Mouse (Mus musculus) embryo, embryonic 10.5 days (tissue): ENCODE results near the gene Ercc6l.

Experiments
- DNase-seq: peaks from one replicate; pipeline ENCODE4 v3.0.0-alpha.2; 2015; ENCODE audit warnings: low spot score

Gene Ercc6l

DNA sequence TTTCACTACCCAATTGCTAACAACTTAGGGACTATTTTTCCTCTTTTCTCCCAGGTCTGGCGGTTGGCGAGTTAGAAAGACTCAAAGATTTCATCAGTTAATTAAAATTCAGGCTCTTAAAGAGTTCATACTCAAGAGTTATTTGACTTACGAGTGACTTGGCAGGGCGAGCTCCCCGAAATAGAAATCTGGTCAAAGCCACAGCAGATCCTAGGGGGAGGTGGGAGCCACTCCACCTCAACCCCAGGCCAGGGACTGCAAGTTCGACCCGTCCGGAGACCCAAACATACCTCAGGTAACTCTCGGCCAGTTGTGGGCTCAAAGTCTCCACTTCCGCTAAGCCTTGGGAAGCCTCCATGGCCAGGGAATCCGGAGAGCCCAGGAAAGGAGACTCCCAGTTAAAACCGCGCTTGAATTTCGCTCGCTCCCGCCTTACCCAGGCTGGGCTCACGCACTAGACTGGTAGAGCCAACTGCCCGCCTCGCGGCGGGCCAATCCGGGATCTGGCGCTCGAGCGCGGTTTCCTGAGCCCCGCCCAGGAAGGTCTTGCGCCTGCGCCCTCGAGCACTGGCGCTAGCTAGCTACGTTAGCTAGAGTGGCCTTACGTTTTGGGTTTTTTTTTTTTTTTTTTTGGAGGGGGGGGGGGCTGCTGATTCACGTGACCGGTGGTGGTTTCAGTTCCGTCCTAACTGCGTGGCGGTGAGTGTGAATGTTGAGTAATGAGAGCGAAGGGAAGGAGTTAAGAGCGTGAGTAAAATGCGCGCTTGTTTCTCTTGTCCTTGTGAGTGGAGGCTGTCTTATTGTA, at the start of gene Ercc6l:
Gene Ercc6l, minus strand, starts transcription at position 474 of the 805 bp plus-strand sequence.
- peak; percentile 92 for DNase-seq

DNA sequence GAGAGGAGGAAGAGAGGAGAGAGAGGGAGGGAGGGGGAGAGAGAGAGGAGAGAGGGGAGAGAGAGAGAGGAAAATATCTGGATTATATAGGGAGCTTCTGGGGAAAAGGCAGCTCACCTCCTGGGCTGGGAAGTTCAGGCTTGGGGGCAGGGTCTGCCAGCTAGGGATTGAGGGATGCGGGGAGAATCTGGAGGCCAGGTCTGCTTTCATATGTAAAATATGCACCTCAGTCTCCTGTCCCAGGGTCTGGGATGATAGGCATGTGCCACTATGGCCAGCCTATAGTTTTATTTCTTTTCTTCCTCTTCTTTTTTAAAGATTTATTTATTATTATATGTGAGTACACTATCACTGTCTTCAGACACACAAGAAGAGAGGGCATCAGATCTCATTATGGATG, 33.9 kb upstream of the Ercc6l start:
- DNase-seq: no peak

DNA sequence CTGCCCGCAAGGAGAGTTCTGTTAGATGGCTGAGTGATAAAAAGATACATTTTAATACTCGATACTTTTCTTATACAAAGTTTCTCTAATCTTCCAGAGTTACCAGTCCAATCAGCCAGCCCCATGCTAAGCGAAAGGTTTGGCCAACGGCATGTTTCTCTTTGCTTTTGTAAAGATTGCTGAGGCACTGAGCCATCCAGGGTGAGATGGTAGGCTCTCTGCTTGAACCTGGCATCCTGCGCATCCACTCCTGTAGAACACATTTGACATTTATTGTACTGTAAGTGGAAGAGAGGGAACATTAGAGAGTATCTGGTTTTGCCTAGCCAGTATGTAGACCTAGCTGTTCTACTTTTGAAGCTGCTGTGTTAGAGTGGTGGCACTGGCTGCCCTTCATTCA, 32.7 kb upstream of the Ercc6l start:
- DNase-seq: no peak

DNA sequence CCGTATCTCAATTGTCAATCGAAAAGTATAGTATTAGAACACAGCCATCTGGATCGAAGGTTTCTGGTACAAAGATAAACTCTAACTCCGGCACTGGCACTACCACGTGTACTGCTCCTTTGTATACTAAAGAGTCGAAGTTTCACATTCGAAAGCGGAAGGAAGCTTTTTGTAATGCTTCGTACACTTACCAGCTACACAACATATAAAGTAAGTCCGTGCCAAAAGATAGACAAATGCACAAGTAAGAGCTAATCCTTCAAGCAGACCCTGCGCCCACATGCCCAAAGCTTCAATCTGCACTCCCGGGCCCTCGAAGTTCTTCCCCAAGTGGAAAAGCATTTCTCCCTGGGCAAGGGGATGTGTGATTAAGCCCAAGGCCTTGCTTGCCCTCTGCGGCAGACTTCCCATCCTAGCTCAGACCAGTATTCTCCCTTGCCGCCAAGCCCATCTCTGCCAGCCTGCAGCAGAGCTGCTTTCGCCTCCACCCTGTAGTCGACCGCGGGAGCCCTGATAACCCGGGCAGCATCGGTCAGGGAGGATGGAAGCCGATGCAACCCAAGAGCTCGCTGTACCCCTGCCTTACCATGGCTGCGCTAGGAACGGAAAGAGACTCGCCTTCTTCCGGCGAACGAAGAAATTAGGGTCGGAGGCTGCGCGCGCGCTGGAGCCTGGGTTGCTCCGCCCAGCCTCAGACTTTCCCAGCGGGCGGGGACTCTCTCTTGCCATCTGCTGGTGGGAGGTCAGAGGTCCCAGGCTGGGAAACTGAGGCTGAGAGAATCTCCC, 32.0 kb upstream of the Ercc6l start, which contains the start of gene Rps4x:
Gene Rps4x, minus strand, starts transcription at position 683 of the 786 bp plus-strand sequence.
- peak; percentile 85 for DNase-seq

DNA sequence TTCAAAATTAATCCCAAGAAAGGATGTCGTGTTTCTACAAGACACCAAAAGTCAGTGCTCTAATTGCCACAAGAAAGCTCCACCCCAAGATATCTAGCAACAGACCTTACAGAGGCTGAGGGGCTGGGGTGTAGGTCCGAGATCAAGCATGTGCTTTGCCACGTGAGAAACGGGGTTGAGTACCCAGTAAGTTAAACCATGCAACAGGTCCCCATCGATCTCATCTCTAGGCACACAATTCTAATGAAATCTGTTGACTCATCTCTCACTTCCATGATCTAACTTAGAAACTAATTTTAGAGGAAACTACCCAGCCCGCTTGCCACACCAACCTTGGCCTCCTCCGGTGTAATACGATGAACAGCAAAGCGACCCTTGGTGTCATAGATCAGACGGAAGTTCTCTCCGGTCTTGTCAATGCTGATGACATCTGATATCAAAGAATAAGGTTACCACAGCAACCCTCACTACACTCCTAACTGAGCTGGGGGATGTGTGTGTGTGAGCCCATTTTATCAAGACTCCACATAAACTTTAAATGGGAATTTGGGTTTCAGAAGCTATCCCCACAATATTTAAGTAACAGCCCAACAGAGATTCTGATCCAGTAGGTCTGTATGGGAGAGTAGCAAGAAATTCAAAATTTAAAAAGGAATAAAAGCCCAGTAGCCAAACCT, 30.3 kb upstream of the Ercc6l start:
- no peak for DNase-seq

DNA sequence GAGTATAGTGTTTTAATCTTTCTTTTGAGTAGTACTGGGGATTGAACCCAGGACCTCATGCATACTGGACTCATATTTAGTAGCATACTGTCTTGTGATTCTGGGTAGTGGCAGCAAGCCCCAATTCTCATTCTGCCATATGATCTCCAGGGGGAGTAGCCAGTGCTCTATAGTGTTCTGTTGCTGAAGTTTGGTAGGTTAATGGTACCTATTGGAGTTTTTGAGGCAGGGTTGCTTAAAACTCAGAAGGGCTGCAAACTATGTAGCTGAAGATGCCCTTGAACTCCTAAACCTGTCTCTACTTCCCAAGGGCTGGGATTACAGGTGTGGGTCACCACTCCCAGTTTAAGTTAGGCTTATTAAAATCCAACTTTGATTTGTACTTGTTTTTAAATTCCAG, 25.7 kb upstream of the Ercc6l start:
- DNase-seq: no peak

DNA sequence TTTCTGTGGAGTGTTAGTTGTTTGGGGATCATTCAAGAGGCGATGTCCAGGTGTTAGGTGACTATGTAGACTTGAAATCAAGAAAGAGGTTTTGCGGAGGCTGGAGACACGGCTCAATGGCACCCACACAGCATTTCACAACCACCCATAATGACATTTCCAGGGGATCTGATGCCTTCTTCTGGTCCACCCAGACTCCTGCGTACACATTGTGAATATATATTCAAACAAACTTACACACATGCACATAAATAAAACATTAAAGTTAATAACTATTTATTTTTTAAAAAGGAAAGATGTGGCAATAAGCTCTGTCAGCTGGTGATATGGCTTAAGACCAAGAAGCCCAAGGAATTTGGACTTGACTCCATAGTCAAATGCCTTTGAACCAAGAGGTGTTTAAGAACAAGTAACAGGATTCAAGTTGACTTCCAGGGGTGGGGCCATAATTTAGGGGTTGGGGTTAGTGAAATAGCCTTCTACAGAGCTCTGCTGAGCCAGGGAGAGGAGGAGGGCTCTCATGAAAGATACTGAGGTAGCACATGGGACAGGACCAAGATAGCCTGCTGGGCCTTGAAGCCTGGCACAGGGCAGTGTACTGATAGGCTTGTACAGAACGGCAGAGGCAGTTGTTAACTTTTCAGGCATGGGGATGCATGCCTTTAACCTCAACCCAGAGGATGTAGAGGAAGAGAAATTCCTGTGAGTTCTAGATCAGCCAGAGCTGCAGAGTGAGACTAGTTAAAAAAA, 18.8 kb upstream of the Ercc6l start:
- DNase-seq: no peak

DNA sequence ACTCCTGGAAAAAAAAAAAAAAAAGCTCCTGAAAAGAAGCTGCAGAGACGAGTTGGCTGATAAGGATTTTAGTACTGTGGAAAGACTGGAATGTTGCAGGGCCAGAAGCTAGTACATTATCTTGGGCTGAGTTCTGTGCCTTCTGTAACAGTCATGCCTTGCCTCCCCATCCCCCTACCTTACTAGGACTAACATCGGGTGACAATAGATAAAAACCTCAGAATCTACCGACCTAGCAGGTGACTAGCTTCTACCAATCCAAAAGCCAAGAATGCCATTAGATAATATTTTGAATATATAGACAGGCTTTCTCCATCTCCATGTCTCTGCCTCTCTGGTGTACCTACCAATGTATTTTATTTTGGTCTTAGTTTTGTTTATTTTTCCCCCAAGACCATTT, 14.0 kb upstream of the Ercc6l start:
- DNase-seq: no peak

DNA sequence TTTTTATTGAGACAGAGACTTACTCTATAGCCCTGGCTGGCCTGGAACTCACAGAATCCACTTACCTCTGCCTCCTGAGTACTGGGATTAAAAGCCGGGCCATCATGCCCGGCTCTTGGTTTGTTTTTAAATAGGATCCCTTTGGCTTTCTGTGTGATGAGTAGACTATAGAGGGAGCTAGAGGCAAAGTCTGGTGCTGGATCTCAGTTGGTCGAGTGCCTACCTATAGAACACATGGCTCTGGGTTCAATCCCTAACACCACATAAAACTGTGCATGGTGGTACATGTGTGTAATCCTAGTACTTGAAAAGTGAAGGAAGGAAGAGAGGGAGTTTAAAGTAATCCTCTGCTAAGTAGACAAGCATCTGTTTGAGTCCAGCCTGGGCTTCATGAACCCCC, 13.2 kb upstream of the Ercc6l start:
- no peak for DNase-seq

DNA sequence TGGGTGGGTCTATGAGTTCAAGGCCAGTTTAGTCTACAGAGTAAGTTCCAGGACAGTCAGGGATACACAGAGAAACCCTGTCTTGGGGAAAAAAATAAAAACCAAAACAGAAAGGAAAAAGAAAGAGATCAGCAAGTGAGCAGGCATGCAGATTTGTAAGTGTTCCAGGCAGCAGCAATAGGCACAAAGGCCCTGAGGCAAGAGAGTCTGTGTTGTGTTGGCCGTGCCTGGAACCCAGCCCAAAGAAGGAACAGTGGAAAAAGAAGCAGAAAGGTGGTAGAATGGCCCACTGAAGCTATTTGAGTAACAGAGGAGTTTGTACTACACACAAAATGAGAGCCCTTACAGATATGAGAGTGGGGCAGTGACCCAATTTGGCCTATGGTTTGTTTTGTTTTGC, 12.8 kb upstream of the Ercc6l start:
- no peak for DNase-seq

DNA sequence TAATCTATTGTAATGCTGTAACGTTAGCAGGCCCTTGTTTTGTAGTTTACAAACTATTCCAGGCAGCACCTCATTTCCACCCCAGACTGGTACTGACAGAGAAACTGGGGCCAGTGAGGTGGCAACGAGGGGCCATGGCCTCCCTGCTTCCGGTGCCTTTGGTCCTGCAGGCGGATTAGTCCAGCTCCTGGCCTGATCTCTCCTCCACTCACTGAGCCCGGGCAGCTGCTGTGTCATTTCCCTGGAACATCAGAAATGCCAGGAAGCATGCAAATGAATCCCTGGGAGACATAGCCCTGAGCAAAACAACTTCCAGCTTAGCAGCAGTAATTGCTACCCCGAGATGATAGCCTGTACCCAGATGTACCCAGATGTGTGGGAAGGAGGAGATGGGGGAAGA, 10.1 kb upstream of the Ercc6l start:
- no peak for DNase-seq

DNA sequence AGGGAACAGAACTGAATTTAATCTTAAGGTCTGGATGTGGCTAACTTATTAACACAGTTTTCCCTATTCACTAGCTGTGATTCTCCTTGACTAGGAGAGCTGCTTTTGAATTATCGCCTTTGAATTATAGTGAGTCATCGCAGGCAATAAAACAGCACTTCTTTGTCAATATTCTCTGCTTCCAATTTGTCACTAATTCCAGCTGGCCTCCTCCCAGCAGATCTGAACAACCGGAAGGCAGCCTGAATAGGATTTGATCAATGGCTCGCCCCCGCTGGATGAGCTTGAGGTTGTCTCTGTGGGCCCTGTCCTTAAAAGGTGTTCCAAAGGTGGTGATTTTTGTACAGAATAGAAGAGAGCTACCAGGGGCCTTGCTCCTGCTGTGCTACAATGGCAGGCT, 9.6 kb upstream of the Ercc6l start:
- no peak for DNase-seq

DNA sequence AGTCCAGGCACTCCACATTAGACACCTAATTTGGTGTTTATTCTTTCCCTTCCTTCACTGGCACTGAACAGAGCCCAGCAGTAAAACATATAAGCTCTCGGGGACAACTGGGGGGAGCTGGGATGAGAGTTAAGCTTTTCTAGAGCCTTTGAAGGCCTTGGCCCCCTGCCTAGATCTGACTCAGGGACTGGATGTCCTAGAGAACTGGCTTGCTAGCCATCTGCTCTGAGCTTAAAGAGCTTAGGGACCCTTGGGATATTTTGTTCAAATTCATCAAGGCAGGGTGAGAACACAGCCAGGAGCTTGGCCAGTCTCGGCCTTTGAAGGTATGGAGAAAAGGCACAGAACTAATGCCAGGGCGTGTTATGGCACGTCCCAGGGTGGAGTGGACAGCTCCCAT, 6.6 kb upstream of the Ercc6l start:
- no peak for DNase-seq

DNA sequence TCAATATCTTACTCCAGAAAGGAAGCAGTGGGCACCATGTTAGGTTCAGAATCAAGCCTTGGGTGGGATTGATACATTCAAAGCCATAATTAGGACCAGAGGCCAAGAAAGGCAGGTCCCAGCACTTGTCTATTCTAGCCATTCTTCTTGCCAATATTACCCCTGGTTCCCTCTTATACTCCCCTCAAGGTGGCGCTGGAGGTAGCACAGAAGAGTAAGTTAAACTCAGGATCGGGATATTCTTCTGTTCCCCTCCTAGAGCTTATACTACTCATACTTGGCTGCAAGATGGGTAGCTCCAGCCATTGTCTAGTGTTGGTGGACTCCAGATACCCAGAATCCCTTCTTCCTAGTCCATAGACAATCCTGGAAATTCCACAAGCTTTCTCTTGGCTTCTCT, 6.2 kb upstream of the Ercc6l start:
- DNase-seq: no peak

DNA sequence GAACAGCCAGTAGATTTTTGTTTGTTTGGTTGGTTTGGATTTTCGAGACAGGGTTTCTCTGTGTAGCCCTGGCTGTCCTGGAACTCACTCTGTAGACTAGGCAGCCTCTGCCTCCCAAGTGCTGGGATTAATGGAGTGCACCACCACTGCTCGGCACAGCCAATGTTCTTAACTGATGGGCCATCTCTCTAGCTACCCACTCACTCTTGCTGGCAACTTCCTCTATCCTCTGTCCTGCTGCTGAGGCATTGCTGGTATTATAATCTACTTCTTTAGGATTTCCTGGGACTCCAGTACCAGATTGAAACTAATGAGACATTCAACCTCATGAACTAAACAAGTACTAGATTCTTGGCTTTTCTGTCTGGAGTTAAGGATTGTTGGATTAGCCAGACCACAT, 3.6 kb upstream of the Ercc6l start:
- no peak for DNase-seq

DNA sequence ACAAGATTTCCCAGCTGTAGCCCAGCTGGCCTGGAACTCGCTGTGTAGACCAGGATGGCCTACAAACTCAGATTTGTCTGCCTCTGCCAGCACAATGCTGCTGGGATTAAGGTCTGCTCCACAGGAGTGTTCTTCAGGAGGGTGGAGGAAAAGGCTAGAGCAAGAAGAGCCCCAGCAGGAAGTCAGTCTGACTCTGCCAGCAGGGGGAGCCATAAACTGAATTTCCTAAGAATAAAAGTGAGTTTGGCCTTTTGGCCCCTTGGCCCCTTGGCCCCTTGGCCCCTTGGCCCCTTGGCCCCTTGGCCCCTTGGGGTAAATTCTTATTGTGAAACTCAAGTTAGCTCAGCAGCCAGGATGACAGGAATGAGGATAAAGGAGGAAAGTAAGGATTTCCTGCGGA, 2.9 kb upstream of the Ercc6l start:
- DNase-seq: peak; percentile 37

DNA sequence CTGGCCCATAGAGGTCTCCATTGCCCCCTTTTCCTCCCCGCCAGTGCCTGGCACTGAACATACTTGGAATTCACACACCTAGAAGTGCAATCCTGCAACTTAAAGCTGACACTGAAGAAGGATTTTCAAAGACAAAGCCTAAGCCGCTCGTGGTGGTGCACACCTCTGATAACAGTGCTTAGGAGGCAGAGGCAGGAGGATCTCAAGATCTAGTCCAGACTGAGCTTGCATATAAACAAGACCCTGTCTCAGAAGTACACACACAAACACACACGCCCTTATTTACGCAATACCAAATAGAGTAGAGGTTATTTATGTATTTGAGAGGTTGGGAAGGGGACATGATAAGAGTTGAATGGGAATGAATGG, 516 bp upstream of the Ercc6l start:
- DNase-seq: no peak

DNA sequence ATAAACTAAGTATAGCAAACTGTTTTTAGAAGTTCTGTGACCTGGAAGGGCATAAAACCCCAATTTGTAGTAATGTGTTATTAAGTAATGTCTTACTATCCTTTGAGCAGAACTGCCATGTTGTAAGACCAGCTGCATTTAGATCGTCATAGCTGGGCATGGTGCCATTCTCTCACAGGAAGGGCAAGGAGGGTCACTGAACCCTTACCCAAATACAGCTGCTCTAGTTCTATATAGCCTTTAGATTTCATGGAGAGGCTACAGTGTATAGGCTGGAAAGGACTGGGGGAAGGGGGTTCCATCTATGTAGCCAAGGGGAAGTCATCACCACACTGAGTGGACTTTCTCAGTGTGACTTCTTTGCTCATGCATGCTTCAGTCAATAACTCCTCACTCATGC, 15.7 kb downstream of the Ercc6l start:
- DNase-seq: no peak

DNA sequence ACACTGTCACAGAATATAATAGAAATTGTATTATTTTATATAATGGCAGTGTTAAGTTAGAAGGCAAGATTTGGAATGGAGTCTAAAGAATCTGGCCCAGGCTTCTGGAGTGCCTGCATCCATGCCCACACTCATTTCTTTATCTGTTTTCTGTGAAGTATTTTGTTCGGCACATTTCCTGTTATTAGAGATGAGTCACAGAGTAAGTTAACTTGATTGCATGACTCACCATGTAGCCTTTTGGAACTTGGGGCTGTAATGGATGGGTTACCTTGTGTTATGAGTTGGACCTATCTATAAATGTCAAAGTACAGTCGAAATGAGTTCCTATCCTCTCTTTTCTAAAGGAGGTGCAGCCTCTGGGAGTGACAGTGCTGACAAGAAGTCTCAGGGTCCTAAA, 35.6 kb downstream of the Ercc6l start:
- DNase-seq: no peak

DNA sequence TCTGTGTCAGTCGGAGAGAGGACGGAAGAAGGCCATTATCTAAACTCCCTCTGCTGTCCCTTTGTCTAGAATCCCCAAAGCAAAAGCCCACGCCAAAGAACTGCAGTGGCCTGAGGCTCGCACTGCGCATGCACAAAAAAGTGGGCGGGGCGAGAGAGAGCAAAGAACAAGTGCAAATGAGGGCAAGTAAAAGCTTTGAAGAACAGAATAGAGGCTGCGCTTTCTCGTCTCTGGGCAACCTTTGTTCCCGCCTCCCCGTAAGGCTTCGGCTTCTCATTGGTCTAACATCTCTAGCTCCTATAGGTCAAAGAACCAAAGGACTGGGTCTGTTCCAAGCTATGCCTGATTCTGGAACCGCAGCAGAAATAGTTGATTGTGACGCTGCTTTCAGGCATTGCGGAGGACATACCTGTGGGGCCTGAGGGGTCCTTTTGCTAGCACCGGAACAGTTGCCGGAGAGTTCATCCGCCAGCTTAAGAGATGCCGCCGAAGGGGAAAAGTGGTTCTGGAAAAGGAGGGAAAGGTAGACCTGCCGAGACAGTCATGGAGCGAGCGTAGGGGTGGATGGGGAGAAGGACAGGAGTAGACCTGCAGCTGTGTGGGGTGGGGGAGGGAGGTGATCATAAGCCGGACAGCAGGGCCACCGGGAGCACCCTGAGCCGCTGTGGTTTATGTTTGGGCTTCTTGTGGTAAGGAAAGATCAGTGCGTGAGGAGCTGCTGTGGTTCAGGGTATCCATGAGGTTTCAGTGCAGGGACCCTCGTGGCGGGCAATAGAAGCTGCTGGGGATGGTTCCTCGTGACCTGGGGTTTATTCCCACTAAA, 37.6 kb downstream of the Ercc6l start, which contains the start of gene Pin4:
Gene Pin4, plus strand, starts transcription at position 406 of the 823 bp plus-strand sequence.
- DNase-seq: peak; percentile 96

DNA sequence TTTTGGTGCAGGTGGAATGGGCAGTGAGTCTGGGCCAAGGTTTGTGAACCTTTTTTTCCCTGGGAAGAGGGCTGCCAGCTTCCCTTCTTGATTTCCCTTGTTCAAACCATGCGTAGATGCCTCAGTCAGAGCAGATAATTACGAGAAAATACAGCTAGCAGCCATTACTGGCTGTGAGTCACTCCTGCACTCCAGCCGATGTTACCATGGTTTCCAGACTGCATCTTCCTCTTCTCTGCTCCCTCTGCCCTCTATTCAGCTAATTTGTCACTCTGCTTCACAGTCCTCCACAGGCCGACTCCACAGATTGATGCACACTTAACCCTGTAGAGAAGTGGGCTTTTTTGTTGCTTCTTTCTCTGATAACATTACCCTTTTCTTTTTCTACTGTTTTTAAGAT, 41.2 kb downstream of the Ercc6l start:
- DNase-seq: peak; percentile 18
